ENCODE assay signal across 29 mouse cellular contexts in genomic region chr16:17943466-17943865, GRCm38 (mm10). TPM values are rescaled to one million over a fixed set of nuclear protein-coding genes. Genes with fewer than 3 reads are reported as not detected.
A peak's percentile ranks its signal among the peaks of the same experiment; 100 is the strongest.
DNase-seq lines count a peak whose midpoint lies in the region; TF ChIP-seq lines count a peak whose summit lies in the region.
"Had no signal": no experiment of that assay in that cellular context is flagged by ENCODE, and none has a peak within 500 bp of the region (broad histone marks: within the 10 kb centered on the region; RNA-seq: fewer than 3 reads in every experiment).

No protein-coding gene starts in this region.

- no peaks in the 10 kb centered on the region for H3K4me1 ChIP-seq in testis, adult 2 months (ENCODE audit: control insufficient read depth, insufficient read depth, low read length)

- H3K27me3 ChIP-seq in testis, adult 2 months (ENCODE audit: control insufficient read depth, insufficient read depth, low read length) = no peaks in the 10 kb centered on the region
- H3K27me3 ChIP-seq: Patski had no signal

- TF ChIP-seq CTCF in testis, adult 2 months (IDR thresholded peaks at IDR 0.05; ENCODE audit: control insufficient read depth, insufficient read depth, insufficient replicate concordance, low read depth, low read length) = no peak

- peak overlapping the region; percentile 57 for H3K27ac ChIP-seq in testis, adult 2 months (ENCODE audit: control insufficient read depth, insufficient read depth, low read depth, low read length)

- no peak overlapping the region for H3K4me3 ChIP-seq in testis, adult 2 months (ENCODE audit: control insufficient read depth, low read depth, low read length)

- intact Hi-C loops in heart, postnatal 36 days (cut with DNase I) = no loop called here

- H3K36me3 ChIP-seq in testis, adult 2 months (ENCODE audit: control insufficient read depth, insufficient read depth, low read length) = no peaks in the 10 kb centered on the region
- H3K36me3 ChIP-seq: G1E had no signal

- TF ChIP-seq POLR2A in testis, adult 2 months (IDR thresholded peaks at IDR 0.05; ENCODE audit: control insufficient read depth, low read depth, low read length) = no peak

- DNase-seq in heart, adult 11 months = peak; percentile 54
- DNase-seq in heart, postnatal 36 days = no peak
- peak; percentile 23 to 31 for DNase-seq in right cerebral cortex, postnatal 10 days (ENCODE audit: low spot score in 2 of 2)
- DNase-seq in right cerebral cortex, postnatal 36 days (ENCODE audit: low spot score in 2 of 2) = no peak
- no peak for DNase-seq in testis, postnatal 10 days (ENCODE audit: low spot score)
- DNase-seq in brain, adult 2 months (ENCODE audit: low read depth, low spot score) = peak; percentile 54
- DNase-seq in left cerebral cortex, adult 11 months (ENCODE audit: low spot score) = no peak
- DNase-seq: adrenal gland, adult 2 months; adrenal gland, adult 8-10 months; adrenal gland, postnatal 10 days; adrenal gland, postnatal 14 days; adrenal gland, postnatal 25 days; adrenal gland, postnatal 36 days; B cell, adult 2 months; cerebellum, adult 11 months; cerebellum, adult 11-12 months; cerebellum, adult 18-20 months had no signal

RNA-seq across cellular contexts. Expression of gene Slc25a1, which starts 15.4 kb away (rescaled TPM):
- 10 to 100 TPM in 1 of 2 experiments, 1 to 10 TPM in 1; 5.9 to 13.9 TPM for total RNA-seq in heart, postnatal 36 days (2021)
- 45.4 and 52.8 TPM in 2 replicates for polyA plus RNA-seq in testis, adult 2 months (2012; rRNA removed)

RNA-seq across cellular contexts. Expression of gene Gsc2, which starts 28.6 kb away (rescaled TPM):
- total RNA-seq in heart, postnatal 36 days (2021) = not detected
- polyA plus RNA-seq in testis, adult 2 months (2012; rRNA removed) = 7.7 and 8.9 TPM in 2 replicates
- total RNA-seq: adrenal gland, adult 18-20 months; adrenal gland, adult 2 months; adrenal gland, adult 8-10 months; adrenal gland, postnatal 10 days; adrenal gland, postnatal 14 days; adrenal gland, postnatal 25 days; adrenal gland, postnatal 36 days; adrenal gland, postnatal 4 days; CH12.LX; G1E; MEL had no signal
- polyA plus RNA-seq: activated CD4-positive, CD25-positive, alpha-beta regulatory T cell, adult 4 months; adrenal gland, adult 2 months; C2C12; CD4-positive, CD25-positive, alpha-beta regulatory T cell, adult 4 months; G1E; Patski had no signal

RNA-seq across cellular contexts. Expression of gene Ess2, which starts 32.3 kb away (rescaled TPM):
- 10 to 100 TPM in 1 of 2 experiments, 1 to 10 TPM in 1; 8.7 to 10.6 TPM for total RNA-seq in heart, postnatal 36 days (2021)
- polyA plus RNA-seq in testis, adult 2 months (2012; rRNA removed) = 27.2 and 28.3 TPM in 2 replicates

RNA-seq across cellular contexts. Expression of gene Vpreb2, which starts 36.8 kb away (rescaled TPM):
- total RNA-seq in heart, postnatal 36 days (2021) = not detected
- not detected in 2 replicates for polyA plus RNA-seq in testis, adult 2 months (2012; rRNA removed)
- total RNA-seq: adrenal gland, adult 2 months; adrenal gland, postnatal 14 days; adrenal gland, postnatal 25 days; adrenal gland, postnatal 36 days; adrenal gland, postnatal 4 days; CH12.LX; ES-E14; G1E; MEL had no signal
- polyA plus RNA-seq: activated CD4-positive, CD25-positive, alpha-beta regulatory T cell, adult 4 months; adrenal gland, adult 2 months; brain, embryonic 14.5 days; C2C12; CD4-positive, CD25-positive, alpha-beta regulatory T cell, adult 4 months; G1E had no signal

RNA-seq across cellular contexts. Expression of gene Tssk2, which starts 45.0 kb away (rescaled TPM):
- not detected for total RNA-seq in heart, postnatal 36 days (2021)
- 845 and 898 TPM in 2 replicates for polyA plus RNA-seq in testis, adult 2 months (2012; rRNA removed)
- total RNA-seq: adrenal gland, adult 18-20 months; adrenal gland, adult 2 months; adrenal gland, adult 8-10 months; adrenal gland, postnatal 10 days; adrenal gland, postnatal 14 days; adrenal gland, postnatal 25 days; adrenal gland, postnatal 36 days; adrenal gland, postnatal 4 days; CH12.LX; G1E; MEL had no signal
- polyA plus RNA-seq: activated CD4-positive, CD25-positive, alpha-beta regulatory T cell, adult 4 months; adrenal gland, adult 2 months; brain, embryonic 14.5 days; CD4-positive, CD25-positive, alpha-beta regulatory T cell, adult 4 months; G1E had no signal

Comparison
In these comparisons a context has a peak if more than half of its experiments do, and no peak if none do; other contexts are left out.
1. DNase-seq: peak in heart, adult 11 months (single experiment), right cerebral cortex, postnatal 10 days (2 of 2) and brain, adult 2 months (single experiment); none in heart, postnatal 36 days (0 of 2), right cerebral cortex, postnatal 36 days (0 of 2), testis, postnatal 10 days (single experiment) and left cerebral cortex, adult 11 months (single experiment).